Mouse (Mus musculus) heart, postnatal 0 days (tissue): ENCODE results near the gene Sgpl1. TPM values are rescaled to one million over a fixed set of nuclear protein-coding genes. Genes with fewer than 3 reads are reported as not detected.

Source experiments
- ATAC-seq: fragments of 200-750 bp; cut with Nextera tagmentation; 2 replicates; pipeline ENCODE4 v1.8.0; 2017; ENCODE audit warnings: low read depth, moderate number of reproducible peaks, moderate library complexity; ENCODE audit not compliant: insufficient read depth
- DNase-seq: peaks from one replicate; pipeline ENCODE4 v3.0.0-alpha.2; 2016; ENCODE audit warnings: low spot score
- H3K27ac ChIP-seq: fragments of 300-500 bp; sonication (generic); 2 replicates; pipeline ENCODE4 v1.5.1; 2014; ENCODE audit warnings: low read depth, mild to moderate bottlenecking
- H3K27me3 ChIP-seq: fragments of 300-500 bp; sonication (generic); 2 replicates; pipeline ENCODE4 v1.6.1; 2014; ENCODE audit warnings: low read length, mixed read lengths; ENCODE audit not compliant: control insufficient read depth, insufficient read depth
- H3K36me3 ChIP-seq: fragments of 300-500 bp; sonication (generic); replicated peaks from 2 replicates; pipeline ENCODE4 v1.6.1; 2014; ENCODE audit warnings: low read length, mixed read lengths; ENCODE audit not compliant: control insufficient read depth, insufficient read depth
- H3K4me1 ChIP-seq: fragments of 300-500 bp; sonication (generic); 2 replicates; pipeline ENCODE4 v1.6.1; 2014; ENCODE audit warnings: antibody characterized with exemption; ENCODE audit not compliant: control insufficient read depth, insufficient read depth
- H3K4me2 ChIP-seq: fragments of 300-500 bp; sonication (generic); 2 replicates; pipeline ENCODE4 v1.6.1; 2014; ENCODE audit warnings: low read depth, mild to moderate bottlenecking, low read length, moderate library complexity
- H3K4me3 ChIP-seq: fragments of 300-500 bp; sonication (generic); 2 replicates; pipeline ENCODE4 v1.5.1; 2014; ENCODE audit warnings: low read depth, low read length
- H3K9ac ChIP-seq: fragments of 300-500 bp; sonication (generic); replicated peaks from 2 replicates; pipeline ENCODE4 v1.6.1; 2014; ENCODE audit warnings: low read depth, low read length, mixed read lengths
- H3K9me3 ChIP-seq: fragments of 300-500 bp; sonication (generic); replicated peaks from 2 replicates; pipeline ENCODE4 v1.6.1; 2016; ENCODE audit warnings: low read length; ENCODE audit not compliant: control insufficient read depth
- CTCF ChIP-seq: IDR thresholded peaks from 2 replicates; pipeline ENCODE4 v1.5.1; 2016; ENCODE audit warnings: antibody characterized with exemption, control low read depth, low read depth
- EP300 ChIP-seq: IDR thresholded peaks from 2 replicates; pipeline ENCODE4 v1.6.1; 2016; ENCODE audit warnings: antibody characterized with exemption, low read depth
- WGBS: fragments of 180-500 bp; shearing (Covaris S2); extraction: QIAGEN DNeasy Blood & Tissue Kit; methylation state at CpG from one replicate; pipeline ENCODE4 v1.1.7; 2014; 5-methylcytosine and 5-hydroxymethylcytosine counted together
- polyA plus RNA-seq: library from polyadenylated mRNA; unstranded; fragments of >200 nt; fragmentation: Nextera tagmentation; extraction: Ambion mirVana; gene quantifications from 2 replicates; pipeline ENCODE4 v1.2.1, GENCODE M21; 2015
- total RNA-seq: library from RNA; depleted of rRNA; stranded (reverse); fragments of >200 nt; gene quantifications from 2 replicates; pipeline ENCODE4 v1.2.3, GENCODE M21; 2014; ENCODE audit warnings: low replicate concordance

Sgpl1 gene
- total and polyA plus RNA-seq, 2 experiments from 2014 or later = 16.7 to 36.3 TPM

- 0 out of 2 replicates have a peak, but pooled peaks cover 9% of the 10 kb centered on the region for H3K27me3 ChIP-seq
- 52% methylated on average over 9 of the region's 9 CpGs for WGBS
- H3K36me3 ChIP-seq = no peaks in the 10 kb centered on the region
- no peaks in the 10 kb centered on the region for H3K9me3 ChIP-seq
- DNase-seq = no peak
- TF ChIP-seq EP300 = no peak
- no peak for TF ChIP-seq CTCF
- no peak overlapping the region for H3K4me3 ChIP-seq
- ATAC-seq = no peak
- no peaks in the 10 kb centered on the region for H3K4me1 ChIP-seq
- H3K9ac ChIP-seq = no peak overlapping the region
- H3K4me2 ChIP-seq = no peak overlapping the region
- H3K27ac ChIP-seq = no peak overlapping the region
These were observed 20.0 kb upstream of the Sgpl1 start for GRCm38 (mm10) chr10:61167333-61168096.

DNA sequence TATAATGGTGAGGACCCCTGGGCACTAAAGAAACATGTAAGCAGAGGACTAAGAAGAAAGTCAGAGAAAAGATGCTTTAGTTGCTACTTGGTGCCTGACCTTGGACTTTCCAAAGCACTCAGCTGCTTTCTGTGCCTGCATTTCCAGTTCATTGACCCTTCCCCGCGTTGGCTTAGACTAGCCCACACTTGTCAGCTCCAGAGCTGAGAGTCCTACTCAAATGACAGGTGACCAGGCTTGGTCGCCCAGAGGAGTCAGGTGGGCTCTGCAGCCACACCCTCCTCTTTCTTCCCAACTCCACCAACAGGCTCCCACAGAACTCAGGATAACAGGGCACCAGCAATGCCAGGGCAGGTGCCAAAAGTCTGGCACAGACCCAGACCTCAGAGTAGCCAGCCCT is 14.9 kb upstream of the Sgpl1 start:
- 62% methylated on average over 3 of the region's 3 CpGs for WGBS
- Histone ChIP-seq H3K9me3 (no peaks in the 10 kb centered on the region), H3K4me1 (no peaks in the 10 kb centered on the region), H3K27me3 (no peaks in the 10 kb centered on the region), H3K4me2 (no peak overlapping the region), H3K36me3 (no peaks in the 10 kb centered on the region), H3K27ac (no peak overlapping the region), H3K4me3 (no peak overlapping the region), H3K9ac (no peak overlapping the region)
- DNase-seq (no peak), ATAC-seq (no peak)
- TF ChIP-seq CTCF (no peak), EP300 (no peak)

- Histone ChIP-seq H3K27ac (no peak overlapping the region), H3K36me3 (no peaks in the 10 kb centered on the region), H3K4me3 (no peak overlapping the region), H3K9ac (no peak overlapping the region), H3K27me3 (no peaks in the 10 kb centered on the region), H3K4me2 (no peak overlapping the region), H3K9me3 (no peaks in the 10 kb centered on the region), H3K4me1 (no peaks in the 10 kb centered on the region)
- ATAC-seq (no peak), DNase-seq (no peak)
- WGBS = 65% methylated on average over 4 of the region's 4 CpGs
- no peak for TF ChIP-seq EP300
- TF ChIP-seq CTCF = no peak
These were observed 13.2 kb upstream of the Sgpl1 start for GRCm38 (mm10) chr10:61160671-61161070.

DNA sequence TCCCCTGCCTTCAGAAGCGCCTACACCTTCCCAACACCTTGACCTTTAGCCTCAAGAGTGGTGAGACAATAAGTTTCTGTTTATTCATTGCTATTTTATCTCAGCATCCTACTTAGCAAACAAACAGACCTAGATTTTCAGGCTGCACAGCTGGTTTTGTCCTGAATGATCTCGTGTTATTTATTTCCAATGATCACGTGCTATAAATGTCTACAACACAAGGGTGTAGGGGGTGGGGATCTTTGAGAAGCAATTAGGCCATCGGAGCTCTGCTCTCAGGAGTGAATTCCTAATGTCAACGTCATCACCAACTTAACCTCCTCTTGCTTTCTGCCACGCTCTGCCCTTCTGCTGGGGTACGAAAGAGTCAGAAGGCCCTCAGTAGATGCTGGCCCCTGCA is 12.6 kb upstream of the Sgpl1 start:
- no peak overlapping the region for H3K4me2 ChIP-seq
- ATAC-seq = no peak
- 64% methylated on average over 7 of the region's 7 CpGs for WGBS
- no peaks in the 10 kb centered on the region for H3K27me3 ChIP-seq
- DNase-seq = no peak
- TF ChIP-seq CTCF = no peak
- no peak for TF ChIP-seq EP300
- H3K36me3 ChIP-seq = no peaks in the 10 kb centered on the region
- no peak overlapping the region for H3K27ac ChIP-seq
- no peak overlapping the region for H3K9ac ChIP-seq
- H3K9me3 ChIP-seq = no peaks in the 10 kb centered on the region
- H3K4me3 ChIP-seq = no peak overlapping the region
- no peaks in the 10 kb centered on the region for H3K4me1 ChIP-seq

- WGBS = 68% methylated on average over 3 of the region's 3 CpGs
- Histone ChIP-seq H3K4me3 (no peak overlapping the region), H3K27me3 (no peaks in the 10 kb centered on the region), H3K4me2 (no peak overlapping the region), H3K4me1 (no peaks in the 10 kb centered on the region), H3K36me3 (no peaks in the 10 kb centered on the region), H3K9ac (no peak overlapping the region), H3K27ac (no peak overlapping the region), H3K9me3 (no peaks in the 10 kb centered on the region)
- ATAC-seq (no peak), DNase-seq (no peak)
- TF ChIP-seq CTCF = no peak
- TF ChIP-seq EP300 = no peak
These were observed 11.1 kb upstream of the Sgpl1 start for GRCm38 (mm10) chr10:61158594-61158993.

DNA sequence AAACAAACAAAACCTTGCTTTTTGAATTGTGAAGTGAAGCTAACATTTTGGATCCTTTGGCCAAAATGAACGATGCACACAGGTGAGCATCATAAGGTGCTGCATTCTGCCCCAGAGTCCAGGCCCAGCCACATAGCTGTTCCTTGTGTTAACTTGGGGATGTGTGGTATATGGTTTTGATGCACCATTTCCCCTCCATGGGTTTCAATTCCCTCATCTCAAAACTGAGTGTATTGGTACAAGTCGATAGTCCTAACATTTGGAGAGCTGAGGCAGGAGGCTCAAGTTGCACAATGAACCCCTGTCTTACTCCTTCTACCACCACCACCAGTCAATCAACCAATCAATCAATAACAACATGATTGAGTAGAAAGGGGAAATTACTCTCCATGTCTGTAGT is 8.9 kb upstream of the Sgpl1 start:
- no peak for TF ChIP-seq CTCF
- no peak for TF ChIP-seq EP300
- H3K9ac ChIP-seq = no peak overlapping the region
- H3K36me3 ChIP-seq = no peaks in the 10 kb centered on the region
- H3K27ac ChIP-seq = no peak overlapping the region
- DNase-seq (no peak), ATAC-seq (no peak)
- no peaks in the 10 kb centered on the region for H3K4me1 ChIP-seq
- WGBS = 78% methylated on average over 2 of the region's 2 CpGs
- H3K9me3 ChIP-seq = no peaks in the 10 kb centered on the region
- no peaks in the 10 kb centered on the region for H3K27me3 ChIP-seq
- H3K4me2 ChIP-seq = no peak overlapping the region
- H3K4me3 ChIP-seq = no peak overlapping the region
